15 mouse cellular contexts compared by ENCODE assay signal in the genomic region with DNA sequence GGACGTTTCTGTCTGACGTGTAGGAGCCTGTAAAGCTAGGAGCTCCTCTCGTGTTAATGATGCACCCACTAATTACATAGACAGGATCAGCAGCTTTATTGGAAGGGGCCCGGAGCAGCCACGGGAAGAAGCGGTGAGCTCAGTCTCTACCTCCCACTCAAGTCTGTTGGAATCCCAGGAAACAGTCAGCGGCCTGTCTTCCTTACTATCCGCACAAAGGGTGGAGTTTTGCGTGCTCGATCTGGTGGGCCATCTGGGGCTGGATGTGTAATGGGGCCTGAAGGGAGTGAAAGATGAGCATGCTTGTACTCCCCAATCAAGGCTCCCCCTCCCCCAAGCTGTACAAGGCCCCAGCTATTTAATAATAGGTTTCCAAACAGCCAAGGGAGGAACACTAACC. TPM values are rescaled to one million over a fixed set of nuclear protein-coding genes. Genes with fewer than 3 reads are reported as not detected.
A peak's percentile ranks its signal among the peaks of the same experiment; 100 is the strongest.
DNase-seq lines count a peak whose midpoint lies in the region; ATAC-seq and TF ChIP-seq lines count a peak whose summit lies in the region.
"Had no signal": no experiment of that assay in that cellular context is flagged by ENCODE, and none has a peak within 500 bp of the region (broad histone marks: within the 10 kb centered on the region; RNA-seq: fewer than 3 reads in every experiment).

No protein-coding gene starts in this region.

- no peaks in the 10 kb centered on the region for H3K9me3 ChIP-seq in heart, postnatal 0 days (replicated peaks; ENCODE audit: control insufficient read depth, low read length)
- H3K9me3 ChIP-seq: hindbrain, embryonic 15.5 days; limb, embryonic 12.5 days; neural tube, embryonic 12.5 days had no signal

- TF ChIP-seq CTCF in heart, postnatal 0 days (IDR thresholded peaks at IDR 0.05; ENCODE audit: low read depth) = no peak

- no peak overlapping the region for H3K4me3 ChIP-seq in heart, postnatal 0 days (ENCODE audit: low read depth, low read length)
- H3K4me3 ChIP-seq: hindbrain, embryonic 15.5 days; limb, embryonic 12.5 days; neural tube, embryonic 12.5 days had no signal

- no peak overlapping the region for H3K9ac ChIP-seq in heart, postnatal 0 days (replicated peaks; ENCODE audit: low read depth, low read length)
- H3K9ac ChIP-seq: hindbrain, embryonic 15.5 days; limb, embryonic 12.5 days; neural tube, embryonic 12.5 days had no signal

- TF ChIP-seq EP300 in heart, postnatal 0 days (IDR thresholded peaks at IDR 0.05; ENCODE audit: low read depth) = no peak

- ATAC-seq in heart, postnatal 0 days (ENCODE audit: insufficient read depth, low read depth) = no peak

- DNase-seq in heart, postnatal 0 days (ENCODE audit: low spot score) = no peak
- DNase-seq in heart, adult 11 months = no peak
- peak; percentile 65 for DNase-seq in retina, postnatal 1 day
- DNase-seq in retina, embryonic 14.5 days (ENCODE audit: low spot score) = no peak
- DNase-seq in layer of hippocampus, postnatal 36 days = peak; percentile 26 to 51
- DNase-seq in adrenal gland, postnatal 10 days = no peak
- DNase-seq in thymus, postnatal 10 days (ENCODE audit: low spot score in 2 of 2) = no peak
- DNase-seq in ovary, postnatal 14 days (ENCODE audit: low spot score) = no peak
- DNase-seq: adrenal gland, postnatal 36 days; B cell, adult 2 months; cerebellum, postnatal 36 days; lung, postnatal 36 days had no signal

- H3K36me3 ChIP-seq in heart, postnatal 0 days (replicated peaks; ENCODE audit: control insufficient read depth, insufficient read depth, low read length) = no peaks in the 10 kb centered on the region
- H3K36me3 ChIP-seq: hindbrain, embryonic 15.5 days; limb, embryonic 12.5 days; neural tube, embryonic 12.5 days had no signal

- no peaks in the 10 kb centered on the region for H3K27me3 ChIP-seq in heart, postnatal 0 days (ENCODE audit: control insufficient read depth, insufficient read depth, low read length)
- H3K27me3 ChIP-seq: hindbrain, embryonic 15.5 days; limb, embryonic 12.5 days; neural tube, embryonic 12.5 days had no signal

- peak overlapping the region; percentile 8; the same call in 1 of the 2 replicates for H3K27ac ChIP-seq in heart, postnatal 0 days (ENCODE audit: low read depth)
- H3K27ac ChIP-seq: hindbrain, embryonic 15.5 days; limb, embryonic 12.5 days; neural tube, embryonic 12.5 days had no signal

- WGBS in heart, postnatal 0 days = 53% methylated on average over 10 of the region's 10 CpGs

- H3K4me2 ChIP-seq in heart, postnatal 0 days (ENCODE audit: low read depth, low read length) = no peak overlapping the region
- H3K4me2 ChIP-seq: hindbrain, embryonic 15.5 days; limb, embryonic 12.5 days; neural tube, embryonic 12.5 days had no signal

- H3K4me1 ChIP-seq in heart, postnatal 0 days (ENCODE audit: control insufficient read depth, insufficient read depth) = peaks cover 9% of the 10 kb centered on the region; the same call in 1 of the 2 replicates
- H3K4me1 ChIP-seq: hindbrain, embryonic 15.5 days had no signal

RNA-seq across cellular contexts. Expression of gene Ctnnb1, which starts 44.3 kb away (rescaled TPM):
- total RNA-seq in heart, postnatal 0 days (2014; rRNA removed; ENCODE audit: low replicate concordance) = 720 and 857 TPM in 2 replicates
- polyA plus RNA-seq in heart, postnatal 0 days (2015; fragmentation: Nextera tagmentation; extraction: Ambion mirVana) = 203 and 214 TPM in 2 replicates
- total RNA-seq in layer of hippocampus, postnatal 36 days (2021) = 100 to 1,000 TPM; 576 to 592 TPM
- 100 to 1,000 TPM; 638 to 649 TPM for total RNA-seq in adrenal gland, postnatal 10 days (2021)

Comparison
In these comparisons a context has a peak if more than half of its experiments do, and no peak if none do; other contexts are left out.
1. DNase-seq: peak in retina, postnatal 1 day (single experiment) and layer of hippocampus, postnatal 36 days (2 of 2); none in heart, postnatal 0 days (single experiment), heart, adult 11 months (single experiment), retina, embryonic 14.5 days (single experiment), adrenal gland, postnatal 10 days (single experiment), thymus, postnatal 10 days (0 of 2) and ovary, postnatal 14 days (single experiment).